Mouse (Mus musculus): ENCODE data around the gene Hap1.

DNA sequence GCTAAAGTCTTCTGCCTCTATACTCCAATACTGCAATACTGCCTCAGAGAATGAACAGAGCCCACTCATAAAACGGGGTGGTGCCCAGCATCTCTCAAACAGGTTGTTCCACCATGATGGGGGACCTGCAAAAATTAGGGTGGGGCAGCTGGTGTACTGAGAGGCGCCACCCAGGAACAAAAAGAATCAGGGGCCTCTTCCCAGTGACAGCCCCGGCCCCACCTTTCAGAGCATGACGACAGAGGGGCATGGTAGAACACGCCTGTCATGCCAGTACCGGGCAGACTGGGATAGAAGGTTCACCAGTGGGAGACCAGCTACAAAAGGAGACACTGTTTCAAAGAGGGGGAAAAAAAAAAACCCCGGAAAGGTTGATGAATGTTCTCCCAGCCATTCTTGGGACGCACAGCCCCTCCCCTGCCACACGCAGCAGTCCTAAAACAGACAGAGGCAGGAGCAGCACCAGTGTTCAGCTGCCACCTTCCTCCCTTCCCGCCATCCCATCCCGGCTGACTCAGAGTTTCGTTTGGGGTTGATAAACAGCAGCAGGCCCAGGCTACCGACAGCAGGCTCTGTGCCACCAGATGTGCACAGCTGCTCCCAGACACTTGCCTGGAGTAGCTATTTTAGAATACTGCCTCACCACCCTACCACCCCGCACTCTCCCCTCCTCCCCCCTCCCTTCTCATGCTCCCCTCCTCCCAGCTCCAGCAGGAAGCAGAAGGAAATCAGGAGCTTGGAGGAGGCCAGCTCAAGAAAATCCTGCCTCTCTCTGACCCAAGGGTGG lies 31.9 kb upstream of the Hap1 start:
- TF ChIP-seq CTCF (IDR thresholded peaks at IDR 0.05; ENCODE audit: control insufficient read depth, insufficient read depth, insufficient replicate concordance, low read depth, low read length) (no peak), POLR2A (IDR thresholded peaks at IDR 0.05; ENCODE audit: control insufficient read depth, low read depth, low read length) (no peak)

Data from testis, adult 2 months (tissue).